Mouse (Mus musculus) liver, embryonic 16.5 days (tissue): Measurements from ENCODE around the gene Tubgcp3. TPM values are rescaled to one million over a fixed set of nuclear protein-coding genes. Genes with fewer than 3 reads are reported as not detected.

Experiments used
- ATAC-seq: fragments of 200-750 bp; cut with Nextera tagmentation; 2 replicates; pipeline ENCODE4 v1.8.0; 2017; ENCODE audit warnings: low read depth, mild to moderate bottlenecking, moderate number of reproducible peaks, moderate library complexity
- H3K27ac ChIP-seq: fragments of 300-500 bp; sonication (generic); 2 replicates; pipeline ENCODE4 v1.5.1; 2014; ENCODE audit warnings: mild to moderate bottlenecking, low read length
- H3K27me3 ChIP-seq: fragments of 300-500 bp; sonication (generic); 2 replicates; pipeline ENCODE4 v1.6.1; 2014; ENCODE audit warnings: low read depth, low read length, mixed read lengths; ENCODE audit not compliant: control insufficient read depth, insufficient read depth
- H3K36me3 ChIP-seq: fragments of 300-500 bp; sonication (generic); 2 replicates; pipeline ENCODE4 v1.6.1; 2014; ENCODE audit warnings: mild to moderate bottlenecking; ENCODE audit not compliant: control insufficient read depth, insufficient read depth
- H3K4me1 ChIP-seq: fragments of 300-500 bp; sonication (generic); 2 replicates; pipeline ENCODE4 v1.6.1; 2014; ENCODE audit warnings: low read depth, low read length, mixed read lengths; ENCODE audit not compliant: control insufficient read depth
- H3K4me2 ChIP-seq: fragments of 300-500 bp; sonication (generic); 2 replicates; pipeline ENCODE4 v1.6.1; 2014; ENCODE audit warnings: low read depth, low read length, mixed read lengths
- H3K4me3 ChIP-seq: fragments of 300-500 bp; sonication (generic); 2 replicates; pipeline ENCODE4 v1.5.1; 2014; ENCODE audit warnings: low read depth, mild to moderate bottlenecking, low read length
- H3K9ac ChIP-seq: fragments of 300-500 bp; sonication (generic); 2 replicates; pipeline ENCODE4 v1.6.1; 2014; ENCODE audit warnings: low read depth, low read length
- H3K9me3 ChIP-seq: fragments of 300-500 bp; sonication (generic); replicated peaks from 2 replicates; pipeline ENCODE4 v1.6.1; 2016; ENCODE audit warnings: low read length; ENCODE audit not compliant: control insufficient read depth
- WGBS: fragments of 180-500 bp; shearing (Covaris S2); extraction: QIAGEN DNeasy Blood & Tissue Kit; methylation state at CpG from one replicate; pipeline ENCODE4 v1.1.7; 2014; ENCODE audit not compliant: insufficient replicate concordance; 5-methylcytosine and 5-hydroxymethylcytosine counted together
- polyA plus RNA-seq: library from polyadenylated mRNA; unstranded; fragments of >200 nt; fragmentation: Nextera tagmentation; extraction: Ambion mirVana; gene quantifications from 2 replicates; pipeline ENCODE4 v1.2.1, GENCODE M21; 2015

Tubgcp3 gene
- polyA plus RNA-seq, 1 experiment from 2014 or later, result 21.0 TPM

GRCm38 (mm10) chr8:12650495-12650894 lies 21.6 kb downstream of the Tubgcp3 start:
- no peaks in the 10 kb centered on the region; the same call in 1 of the 2 replicates for H3K4me1 ChIP-seq
- H3K27me3 ChIP-seq, result no peaks in the 10 kb centered on the region
- no peak overlapping the region for H3K4me3 ChIP-seq
- H3K4me2 ChIP-seq, result no peak overlapping the region
- WGBS, result 79% methylated on average over 4 of the region's 4 CpGs
- H3K27ac ChIP-seq, result no peak overlapping the region
- H3K9me3 ChIP-seq, result no peaks in the 10 kb centered on the region
- ATAC-seq, result no peak
- H3K9ac ChIP-seq, result no peak overlapping the region
- peaks cover 54% of the 10 kb centered on the region for H3K36me3 ChIP-seq

DNA sequence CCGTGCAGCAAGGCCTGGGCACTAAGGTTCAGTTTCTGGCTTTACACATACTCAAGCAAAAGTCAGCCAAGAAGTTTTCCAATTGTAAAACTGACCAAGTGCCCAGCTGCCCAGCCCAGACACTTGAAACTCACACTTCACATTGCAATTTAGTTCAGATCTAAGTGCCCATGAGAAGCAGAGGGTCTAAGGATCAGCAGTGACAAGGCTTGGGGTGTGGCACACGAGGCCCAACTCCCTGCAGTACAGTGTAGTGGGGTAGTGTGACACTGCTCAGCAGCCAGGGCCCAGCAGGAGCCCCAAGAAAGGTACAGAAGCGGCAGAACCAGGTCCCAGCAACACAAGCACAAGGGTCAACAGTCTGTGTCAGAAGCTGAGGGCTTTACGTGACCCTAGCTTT lies 23.1 kb downstream of the Tubgcp3 start:
- Histone ChIP-seq H3K9ac (no peak overlapping the region), H3K36me3 (peaks cover 46% of the 10 kb centered on the region), H3K27me3 (no peaks in the 10 kb centered on the region), H3K4me2 (no peak overlapping the region), H3K27ac (no peak overlapping the region), H3K9me3 (no peaks in the 10 kb centered on the region), H3K4me3 (no peak overlapping the region), H3K4me1 (no peaks in the 10 kb centered on the region; the same call in none of the 2 replicates)
- 79% methylated on average over 4 of the region's 4 CpGs for WGBS
- ATAC-seq, result no peak

DNA sequence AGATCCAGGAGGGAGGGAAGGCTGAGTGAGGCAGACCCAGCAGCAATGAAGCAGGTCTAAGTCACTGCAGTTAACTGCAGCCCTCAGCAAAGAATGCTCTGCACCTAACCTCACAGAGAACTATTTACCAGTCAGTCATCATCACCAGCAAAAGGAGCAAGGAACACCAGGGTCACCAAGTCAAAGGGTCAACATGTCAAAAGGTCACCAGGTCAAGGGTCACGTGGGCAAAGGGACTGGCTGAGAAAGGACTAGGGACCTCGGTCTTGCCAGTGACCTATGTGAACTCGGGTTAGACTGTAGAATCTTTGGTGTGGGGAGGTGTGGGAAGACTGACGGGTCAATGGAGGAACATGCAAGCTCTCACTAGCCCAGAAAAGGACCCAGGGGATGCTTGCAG lies 25.5 kb downstream of the Tubgcp3 start:
- H3K27me3 ChIP-seq, result no peaks in the 10 kb centered on the region
- no peak for ATAC-seq
- no peak overlapping the region for H3K9ac ChIP-seq
- no peak overlapping the region for H3K4me3 ChIP-seq
- H3K4me1 ChIP-seq, result no peaks in the 10 kb centered on the region; the same call in none of the 2 replicates
- H3K4me2 ChIP-seq, result no peak overlapping the region
- H3K9me3 ChIP-seq, result no peaks in the 10 kb centered on the region
- H3K36me3 ChIP-seq, result peaks cover 32% of the 10 kb centered on the region
- H3K27ac ChIP-seq, result no peak overlapping the region
- 61% methylated on average over 4 of the region's 4 CpGs for WGBS

GRCm38 (mm10) chr8:12644894-12645293 lies 27.2 kb downstream of the Tubgcp3 start:
- Histone ChIP-seq H3K4me1 (no peaks in the 10 kb centered on the region; the same call in none of the 2 replicates), H3K9ac (no peak overlapping the region), H3K27ac (no peak overlapping the region), H3K4me2 (no peak overlapping the region), H3K27me3 (no peaks in the 10 kb centered on the region), H3K4me3 (no peak overlapping the region), H3K36me3 (peaks cover 29% of the 10 kb centered on the region), H3K9me3 (no peaks in the 10 kb centered on the region)
- 36% methylated on average over 7 of the region's 7 CpGs for WGBS
- 0 out of 2 replicates have a peak, but pooled peaks have one; percentile 31 for ATAC-seq

- Histone ChIP-seq H3K4me1 (no peaks in the 10 kb centered on the region; the same call in none of the 2 replicates), H3K36me3 (peaks cover 28% of the 10 kb centered on the region), H3K4me2 (no peak overlapping the region), H3K9me3 (no peaks in the 10 kb centered on the region), H3K27ac (no peak overlapping the region), H3K27me3 (no peaks in the 10 kb centered on the region), H3K9ac (no peak overlapping the region), H3K4me3 (no peak overlapping the region)
- WGBS, result 40% methylated on average over 8 of the region's 8 CpGs
- ATAC-seq, result peak; percentile 65
Observed at GRCm38 (mm10) chr8:12644341-12644740, 27.7 kb downstream of the Tubgcp3 start.

GRCm38 (mm10) chr8:12641527-12641926 lies 30.5 kb downstream of the Tubgcp3 start:
- ATAC-seq, result no peak
- Histone ChIP-seq H3K9me3 (no peaks in the 10 kb centered on the region), H3K9ac (no peak overlapping the region), H3K27ac (no peak overlapping the region), H3K36me3 (peaks cover 33% of the 10 kb centered on the region), H3K4me3 (no peak overlapping the region), H3K4me1 (no peaks in the 10 kb centered on the region; the same call in none of the 2 replicates), H3K27me3 (no peaks in the 10 kb centered on the region), H3K4me2 (no peak overlapping the region)
- 80% methylated on average over 6 of the region's 6 CpGs for WGBS

DNA sequence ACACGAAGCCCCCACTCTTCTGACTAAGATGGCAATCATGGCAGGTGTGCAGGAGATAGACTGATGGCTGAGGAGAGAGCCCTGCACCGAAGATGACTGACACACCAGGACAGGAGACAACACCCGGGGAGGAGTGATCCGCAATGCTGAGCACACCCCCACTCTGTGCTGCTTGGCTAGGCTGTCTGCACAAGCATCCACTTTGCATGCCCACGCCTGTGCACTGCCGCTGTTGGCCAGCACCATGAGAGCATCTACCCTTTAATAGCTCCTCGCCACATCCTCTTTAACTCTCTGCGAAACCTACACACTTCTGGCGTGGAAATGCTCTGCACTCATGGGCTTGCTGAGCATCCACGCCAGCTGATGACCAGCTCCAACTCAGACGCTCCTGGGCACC lies 33.6 kb downstream of the Tubgcp3 start:
- Histone ChIP-seq H3K27me3 (no peaks in the 10 kb centered on the region), H3K4me2 (no peak overlapping the region), H3K9me3 (no peaks in the 10 kb centered on the region), H3K4me3 (no peak overlapping the region), H3K9ac (no peak overlapping the region), H3K27ac (no peak overlapping the region), H3K4me1 (no peaks in the 10 kb centered on the region), H3K36me3 (peaks cover 38% of the 10 kb centered on the region)
- WGBS, result 80% methylated on average over 11 of the region's 11 CpGs
- no peak for ATAC-seq

DNA sequence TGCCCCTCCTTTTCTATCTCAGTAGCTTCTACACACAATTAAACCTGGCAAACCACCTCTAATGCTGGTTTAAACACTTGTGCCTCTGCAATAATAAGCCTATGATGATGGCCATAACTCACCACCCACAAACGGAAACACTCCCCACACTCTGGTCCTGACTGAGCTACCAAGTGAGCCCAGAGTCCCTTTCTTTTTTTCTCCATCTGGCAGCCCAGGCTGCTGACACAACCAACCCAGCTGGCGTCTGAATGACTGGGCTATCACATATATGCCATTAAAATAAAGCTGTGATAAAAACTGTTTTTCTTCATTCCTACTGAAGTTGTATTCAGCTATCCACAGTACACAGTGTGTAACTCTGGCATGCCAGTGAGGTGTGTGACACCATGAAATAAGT lies 36.7 kb downstream of the Tubgcp3 start:
- Histone ChIP-seq H3K27me3 (no peaks in the 10 kb centered on the region), H3K4me1 (no peaks in the 10 kb centered on the region), H3K27ac (no peak overlapping the region), H3K4me2 (no peak overlapping the region), H3K9me3 (no peaks in the 10 kb centered on the region), H3K9ac (no peak overlapping the region), H3K36me3 (peaks cover 51% of the 10 kb centered on the region), H3K4me3 (no peak overlapping the region)
- WGBS, result 83% methylated on average over 2 of the region's 2 CpGs
- ATAC-seq, result no peak

GRCm38 (mm10) chr8:12629079-12629478 lies 43.0 kb downstream of the Tubgcp3 start:
- H3K36me3 ChIP-seq, result peaks cover 34% of the 10 kb centered on the region
- H3K4me3 ChIP-seq, result no peak overlapping the region
- H3K4me1 ChIP-seq, result no peaks in the 10 kb centered on the region
- no peak overlapping the region for H3K27ac ChIP-seq
- H3K27me3 ChIP-seq, result no peaks in the 10 kb centered on the region
- no peak overlapping the region for H3K4me2 ChIP-seq
- no peaks in the 10 kb centered on the region for H3K9me3 ChIP-seq
- H3K9ac ChIP-seq, result no peak overlapping the region
- WGBS, result 54% methylated on average over 3 of the region's 3 CpGs
- no peak for ATAC-seq
